Mouse (Mus musculus): ENCODE results near the gene Olfr165. TPM values are rescaled to one million over a fixed set of nuclear protein-coding genes. Genes with fewer than 3 reads are reported as not detected.

The Olfr165 gene
- total RNA-seq (2023) = not detected

DNA sequence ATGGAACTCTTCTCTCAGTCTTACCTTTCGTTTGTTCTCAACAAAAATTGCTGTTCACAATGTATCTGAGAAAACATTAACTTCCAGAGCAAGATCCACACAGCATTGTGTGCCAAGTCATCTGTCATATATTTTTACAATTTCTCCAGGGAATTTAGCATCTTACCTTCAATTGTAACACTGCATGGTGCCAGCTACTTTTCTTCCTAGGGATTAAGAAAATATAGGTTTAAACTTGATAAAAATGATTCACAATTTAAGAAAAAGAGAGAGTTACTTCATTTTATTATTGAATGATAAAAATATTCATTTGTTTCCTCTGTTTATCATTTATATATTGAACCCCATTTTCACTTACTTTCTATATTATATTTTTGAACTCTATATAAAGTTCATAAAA lies at the start of gene Olfr165:
TSS of gene Olfr165 (minus strand) at position 101 of the 400 bp plus-strand sequence.

Other genes starting within 250 kb of the Olfr165 start
- gene Olfr164, start 109.1 kb downstream of the Olfr165 start, total RNA-seq (2023) = not detected
- gene Olfr166, start 60.6 kb upstream of the Olfr165 start, total RNA-seq (2023) = not detected
- not detected for gene Olfr167, start 99.1 kb upstream of the Olfr165 start, total RNA-seq (2023)
- gene Olfr168, start 112.4 kb upstream of the Olfr165 start, total RNA-seq (2023) = not detected
- not detected for gene Olfr169, start 148.7 kb upstream of the Olfr165 start, total RNA-seq (2023)
- not detected for gene Olfr170, start 188.7 kb upstream of the Olfr165 start, total RNA-seq (2023)
- not detected for gene Olfr171, start 206.8 kb upstream of the Olfr165 start, total RNA-seq (2023)

All from neutrophil, adult 83 days (primary cell).